Mouse (Mus musculus) ES-E14 (cell line): ENCODE data around the gene Hs1bp3. TPM values are rescaled to one million over a fixed set of nuclear protein-coding genes. Genes with fewer than 3 reads are reported as not detected.

ENCODE experiments used
- DNase-seq: peaks from one replicate; pipeline ENCODE4 v3.0.0-alpha.2; 2013; ENCODE audit warnings: low read depth, low spot score
- H3K27ac ChIP-seq: 2 replicates; pipeline ENCODE4 v1.5.1; 2012; ENCODE audit warnings: low read depth, mild to moderate bottlenecking, low read length, moderate library complexity, mixed read lengths; ENCODE audit not compliant: poor library complexity, insufficient read depth, severe bottlenecking
- H3K36me3 ChIP-seq: 2 replicates; pipeline ENCODE4 v1.6.1; 2012; ENCODE audit warnings: mild to moderate bottlenecking, low read length, moderate library complexity, mixed read lengths; ENCODE audit not compliant: control insufficient read depth, poor library complexity, insufficient read depth, severe bottlenecking
- H3K4me1 ChIP-seq, 2 experiments: fragments of 150-350 bp in 1 of 2; sonication (generic) in 1 of 2; 2 replicates each; pipeline ENCODE4 v1.6.1; 2012; ENCODE audit warnings: low read length in 2 of 2, mild to moderate bottlenecking in 1 of 2, mixed read lengths in 1 of 2; ENCODE audit not compliant: control insufficient read depth in 2 of 2, insufficient read depth in 2 of 2, poor library complexity in 1 of 2
- H3K4me3 ChIP-seq, 2 experiments: fragments of 150-350 bp in 1 of 2; sonication (generic) in 1 of 2; 2 replicates each; pipeline ENCODE4 v1.5.1; 2012; ENCODE audit warnings: low read length in 2 of 2, low read depth in 1 of 2, mild to moderate bottlenecking in 1 of 2, mixed read lengths in 1 of 2; ENCODE audit not compliant: insufficient read depth in 1 of 2, poor library complexity in 1 of 2, severe bottlenecking in 1 of 2
- H3K9ac ChIP-seq: 2 replicates; pipeline ENCODE4 v1.6.1; 2012; ENCODE audit warnings: low read depth, mild to moderate bottlenecking, low read length, mixed read lengths; ENCODE audit not compliant: poor library complexity, insufficient read depth, severe bottlenecking
- H3K9me3 ChIP-seq: fragments of 150-350 bp; sonication (generic); 2 replicates; pipeline ENCODE4 v1.6.1; 2012; ENCODE audit warnings: low read depth, mild to moderate bottlenecking, low read length; ENCODE audit not compliant: control insufficient read depth, insufficient read depth
- CHD2 ChIP-seq: IDR thresholded peaks from 2 replicates; pipeline ENCODE4 v1.6.1; 2014; ENCODE audit warnings: mild to moderate bottlenecking, low read depth, low read length, inconsistent platforms
- HCFC1 ChIP-seq: IDR thresholded peaks from 2 replicates; pipeline ENCODE4 v1.6.1; 2012; ENCODE audit warnings: low read length, inconsistent platforms, borderline replicate concordance; ENCODE audit not compliant: insufficient read depth
- MAFK ChIP-seq: IDR thresholded peaks from 2 replicates; pipeline ENCODE4 v1.6.1; 2014; ENCODE audit warnings: mild to moderate bottlenecking, low read depth, low read length, inconsistent platforms; ENCODE audit not compliant: insufficient read depth
- ZC3H11A ChIP-seq: IDR thresholded peaks from 2 replicates; pipeline ENCODE4 v1.6.1; 2012; ENCODE audit warnings: low read depth, mild to moderate bottlenecking, inconsistent platforms, low read length, borderline replicate concordance
- ZNF384 ChIP-seq: IDR thresholded peaks from 2 replicates; pipeline ENCODE4 v1.6.1; 2012; ENCODE audit warnings: low read depth, low read length, inconsistent platforms
- in situ Hi-C, 2 experiments: fragments of 600-800 bp; cut with MboI; formaldehyde crosslinking; loops; one replicate each; pipeline ENCODE4 v1.15.1; 2025; ENCODE audit warnings: low sequenced_read_pairs in 2 of 2, inconsistent platforms in 1 of 2; ENCODE audit not compliant: unreplicated experiment in 2 of 2
- total RNA-seq: library from RNA; depleted of rRNA; stranded (reverse); fragments of 300-350 nt; gene quantifications from 2 replicates; pipeline ENCODE4 v1.2.3, GENCODE M21; 2012

Hs1bp3 gene
- total RNA-seq, 1 experiment = 7.9 TPM

DNA sequence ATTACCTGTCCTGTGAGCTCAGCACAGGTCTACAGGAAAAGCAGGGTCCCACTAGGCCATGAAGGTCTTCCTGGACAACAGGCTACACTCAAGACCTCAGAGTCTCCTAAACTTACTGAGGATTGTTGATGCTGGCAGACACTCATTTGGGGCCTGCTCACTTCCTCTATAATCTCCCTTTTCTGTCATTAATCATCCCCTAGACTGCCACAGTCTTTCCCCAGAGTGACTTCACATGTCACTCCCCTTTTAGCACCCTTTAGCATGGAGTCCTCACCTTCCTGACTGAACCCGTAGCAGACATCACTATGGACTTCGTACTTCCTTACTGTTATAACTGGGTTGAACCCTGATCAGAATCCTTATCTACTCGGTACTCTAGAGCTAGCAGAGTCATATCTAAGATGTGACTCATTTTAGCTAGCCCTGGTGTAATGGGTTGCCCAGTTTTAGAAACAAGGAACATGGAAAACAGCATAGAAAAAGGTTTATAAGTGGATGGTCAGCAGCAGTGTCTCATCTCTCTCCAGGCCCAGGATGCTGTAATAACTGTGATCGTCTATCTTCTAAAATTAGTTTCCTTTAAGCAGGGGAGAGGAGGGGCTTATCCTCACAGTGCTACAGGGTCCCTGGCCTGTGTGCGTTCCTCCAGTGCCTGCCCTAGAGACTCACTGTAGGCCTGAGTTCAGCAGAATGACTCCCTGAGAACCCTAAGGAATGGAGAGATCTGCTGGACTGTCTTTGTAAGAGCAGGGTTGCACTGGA is 58.7 kb downstream of the Hs1bp3 start:
- no peak overlapping the region for H3K4me3 ChIP-seq
- in situ Hi-C loops = no loop called here
- H3K27ac ChIP-seq = no peak overlapping the region
- no peaks in the 10 kb centered on the region for H3K4me1 ChIP-seq
- TF ChIP-seq ZC3H11A (no peak), HCFC1 (no peak), CHD2 (no peak), MAFK (no peak), ZNF384 (no peak)
- H3K9ac ChIP-seq = no peak overlapping the region
- H3K36me3 ChIP-seq = no peaks in the 10 kb centered on the region
- DNase-seq = no peak
- H3K9me3 ChIP-seq = no peaks in the 10 kb centered on the region

DNA sequence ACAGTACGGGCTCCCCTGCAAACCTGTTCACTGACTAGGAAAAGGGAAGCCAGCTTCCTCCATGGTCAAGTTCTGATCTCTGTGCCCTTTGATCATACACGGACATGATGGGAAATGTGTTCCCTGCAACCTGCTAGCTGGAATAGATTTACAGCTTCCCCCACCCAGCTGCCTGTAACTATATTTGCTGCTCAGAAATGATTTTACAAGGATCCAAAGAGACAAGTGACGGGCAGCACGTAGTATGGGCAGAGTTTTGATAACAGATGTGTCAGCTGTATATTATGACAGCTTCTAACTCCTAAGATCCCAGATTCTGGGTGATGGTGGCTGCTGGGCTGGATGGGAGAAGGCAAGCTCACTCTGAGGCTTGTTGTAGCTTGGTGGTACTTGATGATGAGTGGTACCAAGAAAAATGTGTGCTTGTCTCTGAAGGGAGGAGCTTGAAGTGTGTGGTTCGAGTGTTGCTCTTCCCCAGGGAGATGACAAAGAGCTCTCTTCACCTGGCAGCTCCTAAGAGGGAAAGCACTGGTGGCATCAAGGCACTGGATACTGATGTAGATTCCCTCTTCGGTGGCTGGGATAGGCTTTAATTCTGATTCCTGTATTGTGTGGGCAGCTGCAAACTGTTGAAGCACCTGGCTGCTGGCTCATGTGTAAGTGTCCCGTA is 59.4 kb downstream of the Hs1bp3 start:
- Histone ChIP-seq H3K36me3 (no peaks in the 10 kb centered on the region), H3K4me3 (no peak overlapping the region), H3K27ac (no peak overlapping the region), H3K9ac (no peak overlapping the region), H3K9me3 (no peaks in the 10 kb centered on the region), H3K4me1 (no peaks in the 10 kb centered on the region)
- in situ Hi-C loops = no loop called here
- DNase-seq = no peak
- TF ChIP-seq ZNF384 (no peak), MAFK (no peak), ZC3H11A (no peak), HCFC1 (no peak), CHD2 (no peak)

DNA sequence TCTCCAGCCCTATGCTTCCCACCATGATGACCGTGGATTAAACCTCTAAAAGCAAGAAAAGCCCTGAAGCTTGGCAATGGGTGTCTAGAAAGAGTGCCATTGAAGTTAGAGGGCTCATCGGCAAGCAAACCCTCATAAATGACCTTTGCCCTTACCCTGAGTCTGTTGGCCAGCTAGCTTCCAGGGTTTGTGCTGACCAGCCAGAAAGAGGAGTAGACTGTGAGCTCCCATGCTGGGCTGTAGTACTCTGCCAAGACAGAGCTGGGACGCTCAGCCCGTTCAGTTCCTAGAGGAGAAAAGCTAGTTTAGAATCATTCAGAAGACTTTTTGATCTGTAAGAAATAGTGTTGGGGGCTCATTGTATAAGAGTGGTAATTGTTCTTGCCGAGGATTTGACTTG is 60.5 kb downstream of the Hs1bp3 start:
- in situ Hi-C loops = no loop called here
- Histone ChIP-seq H3K4me1 (no peaks in the 10 kb centered on the region), H3K27ac (no peak overlapping the region), H3K9ac (no peak overlapping the region), H3K36me3 (no peaks in the 10 kb centered on the region), H3K9me3 (no peaks in the 10 kb centered on the region), H3K4me3 (no peak overlapping the region)
- no peak for TF ChIP-seq HCFC1
- no peak for TF ChIP-seq ZNF384
- no peak for TF ChIP-seq MAFK
- no peak for TF ChIP-seq CHD2
- no peak for TF ChIP-seq ZC3H11A
- DNase-seq = no peak

DNA sequence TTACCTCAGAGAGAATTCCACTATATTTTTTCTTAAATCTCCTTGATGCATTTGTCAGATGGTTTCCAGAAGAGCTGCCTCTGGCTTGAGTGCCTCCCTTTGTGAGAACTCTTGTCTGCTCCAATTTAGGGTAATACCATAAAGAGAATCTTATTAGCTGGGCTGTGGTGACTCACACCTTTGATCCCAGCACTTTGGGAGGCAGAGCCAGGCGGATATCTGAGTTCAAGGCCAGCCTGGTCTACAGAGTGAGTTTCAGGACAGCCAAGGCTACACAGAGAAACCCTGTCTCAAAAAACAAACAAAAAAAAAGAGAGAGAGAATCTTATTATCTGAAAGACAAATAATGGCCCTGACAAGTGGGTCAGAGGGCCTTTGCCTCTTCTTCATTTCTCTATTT is 63.9 kb downstream of the Hs1bp3 start:
- no peak overlapping the region for H3K9ac ChIP-seq
- no peaks in the 10 kb centered on the region for H3K36me3 ChIP-seq
- no peak for TF ChIP-seq MAFK
- no peak for TF ChIP-seq HCFC1
- TF ChIP-seq ZNF384 = no peak
- H3K27ac ChIP-seq = no peak overlapping the region
- in situ Hi-C loops = no loop called here
- DNase-seq = no peak
- H3K4me3 ChIP-seq = no peak overlapping the region
- no peaks in the 10 kb centered on the region for H3K9me3 ChIP-seq
- no peaks in the 10 kb centered on the region for H3K4me1 ChIP-seq

DNA sequence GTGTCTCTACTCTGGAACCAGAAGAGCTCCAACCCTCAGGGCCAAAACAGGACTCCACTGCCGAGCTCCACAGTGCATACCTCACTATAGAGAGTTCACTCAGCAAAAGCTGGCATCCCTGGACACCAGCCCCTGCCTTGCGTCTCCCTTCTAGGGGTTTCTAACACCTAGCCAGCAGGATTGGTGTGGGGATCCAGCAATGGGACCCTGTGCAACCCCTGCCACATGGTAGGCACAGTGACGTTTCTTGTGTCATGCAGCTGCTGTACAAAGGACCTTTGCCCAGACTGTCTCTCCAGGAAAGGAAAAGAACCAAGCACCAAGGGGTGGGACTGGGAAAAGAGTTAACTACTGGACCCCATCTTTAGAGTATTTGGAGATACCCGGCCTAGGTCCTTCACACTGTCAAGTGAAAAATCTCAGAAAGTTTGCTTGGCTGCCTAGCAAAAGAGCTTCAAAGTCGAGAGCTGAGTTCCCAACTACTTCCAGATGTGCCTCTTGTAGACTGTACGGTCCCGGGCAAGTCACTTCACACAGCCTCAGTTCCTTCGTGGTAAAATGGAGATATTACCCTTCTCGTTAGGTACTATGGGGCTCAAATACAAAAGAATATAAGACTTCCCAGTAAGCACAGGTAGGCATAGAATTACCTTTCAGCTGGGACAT is 64.9 kb downstream of the Hs1bp3 start:
- H3K4me3 ChIP-seq = no peak overlapping the region
- no peaks in the 10 kb centered on the region for H3K9me3 ChIP-seq
- in situ Hi-C loops = no loop called here
- no peak overlapping the region for H3K9ac ChIP-seq
- no peak for DNase-seq
- TF ChIP-seq CHD2 (no peak), HCFC1 (no peak), MAFK (no peak), ZC3H11A (no peak), ZNF384 (no peak)
- H3K27ac ChIP-seq = no peak overlapping the region
- no peaks in the 10 kb centered on the region for H3K36me3 ChIP-seq
- no peaks in the 10 kb centered on the region for H3K4me1 ChIP-seq
